Mouse (Mus musculus): ENCODE results near the gene Senp5.

DNA sequence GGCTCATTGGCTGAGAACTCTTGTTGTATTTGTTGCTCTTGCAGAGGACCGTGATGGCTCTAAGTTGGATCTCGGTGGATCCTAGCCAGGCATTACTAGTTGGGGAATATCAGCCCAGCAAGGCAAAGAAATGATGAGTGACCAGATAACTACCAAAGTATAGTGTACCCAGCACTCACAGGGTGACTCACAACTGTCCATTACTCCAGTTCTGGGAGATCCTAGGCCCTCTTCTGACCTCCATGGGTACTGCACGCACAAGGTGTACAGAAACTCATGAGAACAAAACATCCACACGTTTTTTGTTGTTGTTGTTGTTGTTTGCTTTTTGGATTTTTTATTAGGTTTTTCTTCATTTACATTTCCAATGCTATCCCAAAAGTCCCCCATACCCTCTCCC is 66.5 kb downstream of the Senp5 start:
- TF ChIP-seq POLR2A (IDR thresholded peaks at IDR 0.05; ENCODE audit: insufficient read length, low read depth) = no peak
- no peak for TF ChIP-seq TCF12 (IDR thresholded peaks at IDR 0.05; ENCODE audit: insufficient read depth, poor library complexity, severe bottlenecking)
- TF ChIP-seq MAX (IDR thresholded peaks at IDR 0.05; ENCODE audit: low read depth) = no peak
- no peak for TF ChIP-seq E2F4 (IDR thresholded peaks at IDR 0.05; ENCODE audit: insufficient read depth)
